In genomic region chr3:84334771-84335420, GRCm38 (mm10) we compare ENCODE assay signal across 9 mouse cellular contexts. TPM values are rescaled to one million over a fixed set of nuclear protein-coding genes. Genes with fewer than 3 reads are reported as not detected.
DNase-seq lines count a peak whose midpoint lies in the region; ATAC-seq lines count a peak whose summit lies in the region.
"Had no signal": no experiment of that assay in that cellular context is flagged by ENCODE, and none has a peak within 500 bp of the region (broad histone marks: within the 10 kb centered on the region; RNA-seq: fewer than 3 reads in every experiment).

No protein-coding gene starts in this region.

- 9% methylated on average over 20 of the region's 20 CpGs for WGBS in forebrain, embryonic 14.5 days
- 29% methylated on average over 20 of the region's 20 CpGs for WGBS in liver, embryonic 13.5 days (ENCODE audit: insufficient replicate concordance)

- peaks cover 9% of the 10 kb centered on the region; the same call in 1 of the 2 replicates for H3K27me3 ChIP-seq in forebrain, embryonic 14.5 days (replicated peaks; ENCODE audit: control insufficient read depth, insufficient read depth, low read length)
- peaks cover 15% of the 10 kb centered on the region for H3K27me3 ChIP-seq in liver, embryonic 13.5 days

- peak overlapping the region; percentile 43 for H3K4me2 ChIP-seq in forebrain, embryonic 14.5 days (ENCODE audit: low read length)
- peak overlapping the region; percentile 13; the same call in 1 of the 2 replicates for H3K4me2 ChIP-seq in liver, embryonic 13.5 days

- ATAC-seq in cerebellum, adult (ENCODE audit: insufficient number of reproducible peaks, low FRiP score, low TSS enrichment), result no peak
- ATAC-seq in forebrain, embryonic 14.5 days, result 0 out of 2 replicates have a peak, but pooled peaks have one; percentile 26
- ATAC-seq in liver, embryonic 13.5 days (ENCODE audit: low read depth), result no peak
- ATAC-seq in monocyte, adult 5-6 weeks (replicated peaks; ENCODE audit: insufficient number of reproducible peaks, low FRiP score, low TSS enrichment, poor library complexity, severe bottlenecking), result no peak

- H3K9ac ChIP-seq in forebrain, embryonic 14.5 days (ENCODE audit: low read length), result no peak overlapping the region
- H3K9ac ChIP-seq in liver, embryonic 13.5 days, result no peak overlapping the region

- DNase-seq in cerebellum, postnatal 10 days, result peak; percentile 14 to 24
- DNase-seq in A20 (ENCODE audit: low read depth, low spot score), result peak; percentile 47
- DNase-seq in forebrain, embryonic 14.5 days (ENCODE audit: low spot score), result peak; percentile 24
- DNase-seq in liver, embryonic 13.5 days, result no peak
- DNase-seq in right cerebral cortex, adult 18-20 months, result no peak
- DNase-seq in spleen, postnatal 36 days (ENCODE audit: low spot score in 2 of 2), result no peak

- peaks cover 2% of the 10 kb centered on the region; the same call in 1 of the 2 replicates for H3K4me1 ChIP-seq in forebrain, embryonic 14.5 days (ENCODE audit: control insufficient read depth, insufficient read depth, low read length)
- peaks cover 16% of the 10 kb centered on the region for H3K4me1 ChIP-seq in liver, embryonic 13.5 days (replicated peaks)

- no peak overlapping the region for H3K27ac ChIP-seq in forebrain, embryonic 14.5 days (ENCODE audit: low read depth, low read length)
- H3K27ac ChIP-seq in liver, embryonic 13.5 days, result no peak overlapping the region
- H3K27ac ChIP-seq: macrophage had no signal

- H3K9me3 ChIP-seq in forebrain, embryonic 14.5 days (replicated peaks; ENCODE audit: control insufficient read depth, low read length), result no peaks in the 10 kb centered on the region
- H3K9me3 ChIP-seq in liver, embryonic 13.5 days (replicated peaks), result no peaks in the 10 kb centered on the region

- no peaks in the 10 kb centered on the region for H3K36me3 ChIP-seq in forebrain, embryonic 14.5 days (ENCODE audit: control insufficient read depth, insufficient read depth, low read length)
- no peaks in the 10 kb centered on the region for H3K36me3 ChIP-seq in liver, embryonic 13.5 days

- peak overlapping the region; percentile 4; the same call in 1 of the 2 replicates for H3K4me3 ChIP-seq in forebrain, embryonic 14.5 days (ENCODE audit: low read depth, low read length)
- H3K4me3 ChIP-seq in liver, embryonic 13.5 days (replicated peaks), result no peak overlapping the region

RNA-seq across cellular contexts. Expression of gene Trim2, which starts 28.2 kb away (rescaled TPM):
- 117 and 162 TPM in 2 replicates for polyA plus RNA-seq in forebrain, embryonic 14.5 days (2014; fragmentation: Nextera tagmentation; extraction: Ambion mirVana)
- polyA plus RNA-seq in liver, embryonic 13.5 days (2015; fragmentation: Nextera tagmentation; extraction: Ambion mirVana), result 3.9 and 4.8 TPM in 2 replicates
- 0.39 TPM in 1 of 3 replicates, not detected in the others for total RNA-seq in monocyte, adult 5-6 weeks (2017)

Comparison
In these comparisons a context has a peak if more than half of its experiments do, and no peak if none do; other contexts are left out.
1. DNase-seq: peak in cerebellum, postnatal 10 days (2 of 2), A20 (single experiment) and forebrain, embryonic 14.5 days (single experiment); none in liver, embryonic 13.5 days (single experiment), right cerebral cortex, adult 18-20 months (single experiment) and spleen, postnatal 36 days (0 of 2).
2. RNA of gene Trim2, which starts 28.2 kb away (polyA plus RNA-seq): 117 to 162 TPM in forebrain, embryonic 14.5 days; 3.9 to 4.8 TPM in liver, embryonic 13.5 days; every median in the first group is over 10 times any median in the second.